12 mouse cellular contexts compared by ENCODE assay signal in genomic region chr11:109539290-109539689, GRCm38 (mm10).
DNase-seq lines count a peak whose midpoint lies in the region; ATAC-seq and TF ChIP-seq lines count a peak whose summit lies in the region.
"Had no signal": no experiment of that assay in that cellular context is flagged by ENCODE, and none has a peak within 500 bp of the region (broad histone marks: within the 10 kb centered on the region; RNA-seq: fewer than 3 reads in every experiment).

No protein-coding gene starts in this region.

- no peak overlapping the region for H3K9ac ChIP-seq in hindbrain, embryonic 13.5 days
- no peak overlapping the region for H3K9ac ChIP-seq in hindbrain, embryonic 14.5 days
- no peak overlapping the region for H3K9ac ChIP-seq in liver, postnatal 0 days (replicated peaks)

- H3K4me3 ChIP-seq in hindbrain, embryonic 10.5 days, result no peak overlapping the region
- H3K4me3 ChIP-seq in hindbrain, embryonic 13.5 days, result no peak overlapping the region
- H3K4me3 ChIP-seq in hindbrain, embryonic 14.5 days (replicated peaks; ENCODE audit: low read length), result no peak overlapping the region
- no peak overlapping the region for H3K4me3 ChIP-seq in liver, postnatal 0 days (ENCODE audit: low read depth, low read length)

- 46% methylated on average over 6 of the region's 6 CpGs for WGBS in hindbrain, embryonic 10.5 days
- WGBS in hindbrain, embryonic 13.5 days, result 50% methylated on average over 6 of the region's 6 CpGs
- 45% methylated on average over 6 of the region's 6 CpGs for WGBS in hindbrain, embryonic 14.5 days
- 62% methylated on average over 6 of the region's 6 CpGs for WGBS in liver, postnatal 0 days (ENCODE audit: insufficient replicate concordance)

- ATAC-seq in hindbrain, embryonic 13.5 days (ENCODE audit: low FRiP score), result no peak
- no peak for ATAC-seq in hindbrain, embryonic 14.5 days (ENCODE audit: low FRiP score)
- no peak for ATAC-seq in liver, postnatal 0 days

- peak; percentile 26 for DNase-seq in hindbrain, embryonic 10.5 days (ENCODE audit: low spot score)
- DNase-seq in right cerebral cortex, postnatal 14 days, result peak; percentile 9
- no peak for DNase-seq in right cerebral cortex, adult 2 months (ENCODE audit: low spot score in 2 of 2)
- DNase-seq in hindbrain, embryonic 14.5 days (ENCODE audit: low spot score), result peak; percentile 29
- peak; percentile 70 for DNase-seq in retina, postnatal 1 day
- DNase-seq in liver, postnatal 0 days, result no peak
- DNase-seq in gastrocnemius, postnatal 14 days, result no peak
- DNase-seq: gastrocnemius, postnatal 36 days; lung, adult 2 months; spleen, adult 18-20 months had no signal

- peaks cover 15% of the 10 kb centered on the region for H3K4me1 ChIP-seq in hindbrain, embryonic 10.5 days (replicated peaks)
- 0 out of 2 replicates have a peak, but pooled peaks cover 5% of the 10 kb centered on the region for H3K4me1 ChIP-seq in hindbrain, embryonic 13.5 days (replicated peaks)
- no peaks in the 10 kb centered on the region for H3K4me1 ChIP-seq in hindbrain, embryonic 14.5 days (replicated peaks; ENCODE audit: control insufficient read depth, insufficient read depth, low read length)
- H3K4me1 ChIP-seq in liver, postnatal 0 days (ENCODE audit: insufficient read depth), result peaks cover 8% of the 10 kb centered on the region; the same call in 1 of the 2 replicates

- H3K36me3 ChIP-seq in hindbrain, embryonic 10.5 days, result no peaks in the 10 kb centered on the region
- no peaks in the 10 kb centered on the region for H3K36me3 ChIP-seq in hindbrain, embryonic 13.5 days
- no peaks in the 10 kb centered on the region for H3K36me3 ChIP-seq in hindbrain, embryonic 14.5 days (replicated peaks; ENCODE audit: control insufficient read depth, insufficient read depth)
- H3K36me3 ChIP-seq in liver, postnatal 0 days (replicated peaks; ENCODE audit: insufficient read depth, low read length), result no peaks in the 10 kb centered on the region

- intact Hi-C loops in gastrocnemius, postnatal 14 days (cut with DNase I; ENCODE audit: low total_unique reads), result no loop called here

- H3K27ac ChIP-seq in hindbrain, embryonic 10.5 days, result peak overlapping the region; percentile 62
- no peak overlapping the region for H3K27ac ChIP-seq in hindbrain, embryonic 13.5 days
- no peak overlapping the region for H3K27ac ChIP-seq in hindbrain, embryonic 14.5 days
- H3K27ac ChIP-seq in liver, postnatal 0 days (ENCODE audit: low read depth), result no peak overlapping the region
- H3K27ac ChIP-seq: stomach, postnatal 0 days had no signal

- H3K9me3 ChIP-seq in hindbrain, embryonic 10.5 days, result no peaks in the 10 kb centered on the region
- H3K9me3 ChIP-seq in hindbrain, embryonic 13.5 days, result no peaks in the 10 kb centered on the region
- no peaks in the 10 kb centered on the region for H3K9me3 ChIP-seq in hindbrain, embryonic 14.5 days (ENCODE audit: control insufficient read depth, low read length)
- no peaks in the 10 kb centered on the region for H3K9me3 ChIP-seq in liver, postnatal 0 days (ENCODE audit: low read length)

- TF ChIP-seq CTCF in liver, postnatal 0 days (IDR thresholded peaks at IDR 0.05; ENCODE audit: low read depth), result no peak

- no peak for TF ChIP-seq EP300 in liver, postnatal 0 days (IDR thresholded peaks at IDR 0.05; ENCODE audit: low read depth)

- H3K27me3 ChIP-seq in hindbrain, embryonic 10.5 days (ENCODE audit: insufficient read depth, poor library complexity, severe bottlenecking), result no peaks in the 10 kb centered on the region
- H3K27me3 ChIP-seq in hindbrain, embryonic 13.5 days, result no peaks in the 10 kb centered on the region
- no peaks in the 10 kb centered on the region for H3K27me3 ChIP-seq in hindbrain, embryonic 14.5 days (ENCODE audit: control insufficient read depth, insufficient read depth, low read length)
- H3K27me3 ChIP-seq in liver, postnatal 0 days (ENCODE audit: insufficient read depth, low read length), result no peaks in the 10 kb centered on the region

- no peak overlapping the region for H3K4me2 ChIP-seq in hindbrain, embryonic 13.5 days
- no peak overlapping the region for H3K4me2 ChIP-seq in hindbrain, embryonic 14.5 days (replicated peaks)
- H3K4me2 ChIP-seq in liver, postnatal 0 days (ENCODE audit: low read depth, low read length), result no peak overlapping the region

Comparison
In these comparisons a context has a peak if more than half of its experiments do, and no peak if none do; other contexts are left out.
1. DNase-seq: peak in hindbrain, embryonic 10.5 days (single experiment), right cerebral cortex, postnatal 14 days (single experiment), hindbrain, embryonic 14.5 days (single experiment) and retina, postnatal 1 day (single experiment); none in right cerebral cortex, adult 2 months (0 of 2), liver, postnatal 0 days (single experiment) and gastrocnemius, postnatal 14 days (single experiment).